Mouse (Mus musculus): ENCODE results near the gene Htr2c. TPM values are rescaled to one million over a fixed set of nuclear protein-coding genes. Genes with fewer than 3 reads are reported as not detected.

Htr2c gene
- total and polyA plus RNA-seq, 3 experiments: not detected

GRCm38 (mm10) chrX:147055730-147056129, 93.4 kb downstream of the Htr2c start:
- peak; percentile 72 for TF ChIP-seq RAD21 (IDR thresholded peaks at IDR 0.05; ENCODE audit: low read depth, low read length)
- TF ChIP-seq CTCF (IDR thresholded peaks at IDR 0.05 in 2 of 3, conservative IDR thresholded peaks at IDR 0.05 in 1 of 3; ENCODE audit: control insufficient read depth in 1 of 3, insufficient read depth in 1 of 3, low read depth in 2 of 3, low read length in 3 of 3, poor library complexity in 1 of 3, severe bottlenecking in 1 of 3): peak in 2 of 3 experiments; percentile 38 to 78; a peak in 4 of 6 replicates
- TF ChIP-seq POLR2A (IDR thresholded peaks at IDR 0.05; ENCODE audit: control insufficient read depth in 1 of 2, insufficient read depth in 1 of 2, low read depth in 1 of 2, low read length in 2 of 2, poor library complexity in 1 of 2): no peak
- no peak for TF ChIP-seq UBTF (IDR thresholded peaks at IDR 0.05; ENCODE audit: borderline replicate concordance, insufficient read depth, low read depth, low read length)
- no peak for TF ChIP-seq GATA1 (IDR thresholded peaks at IDR 0.05; ENCODE audit: low read depth, low read length)
- TF ChIP-seq ZC3H11A (IDR thresholded peaks at IDR 0.05; ENCODE audit: low read depth, low read length): 0 out of 2 replicates have a peak, but pooled peaks have one; percentile 53
- no peak for TF ChIP-seq HCFC1 (IDR thresholded peaks at IDR 0.05; ENCODE audit: low read depth, low read length)
- peak; percentile 75 for TF ChIP-seq SMC3 (IDR thresholded peaks at IDR 0.05; ENCODE audit: low read depth, low read length)
- no peak for TF ChIP-seq ETS1 (IDR thresholded peaks at IDR 0.05; ENCODE audit: low read depth, low read length)
- peak; percentile 72 for DNase-seq (ENCODE audit: low read depth, low spot score)
- Histone ChIP-seq H3K79me2 (ENCODE audit: control insufficient read depth, insufficient read depth, low read length, poor library complexity) (no peaks in the 10 kb centered on the region), H3K4me3 (ENCODE audit: control insufficient read depth in 1 of 2, insufficient read depth in 1 of 2, low read depth in 2 of 2, low read length in 2 of 2) (no peak overlapping the region), H3K4me1 (ENCODE audit: control insufficient read depth in 1 of 2, insufficient read depth in 2 of 2, low read length in 2 of 2) (no peaks in the 10 kb centered on the region), H3K9me3 (replicated peaks; ENCODE audit: insufficient read depth, low read length) (no peaks in the 10 kb centered on the region), H3K9ac (ENCODE audit: control insufficient read depth, low read depth, low read length, poor library complexity, severe bottlenecking) (no peak overlapping the region), H3K27ac (ENCODE audit: control insufficient read depth, low read depth, low read length) (no peak overlapping the region), H3K36me3 (ENCODE audit: control insufficient read depth in 1 of 2, insufficient read depth in 2 of 2, low read length in 2 of 2) (no peaks in the 10 kb centered on the region), H3K27me3 (ENCODE audit: control insufficient read depth in 1 of 2, insufficient read depth in 2 of 2, low read length in 2 of 2) (no peaks in the 10 kb centered on the region)

GRCm38 (mm10) chrX:147071622-147072021, 109.3 kb downstream of the Htr2c start:
- Histone ChIP-seq H3K79me2 (ENCODE audit: control insufficient read depth, insufficient read depth, low read length, poor library complexity) (no peaks in the 10 kb centered on the region), H3K4me3 (ENCODE audit: control insufficient read depth in 1 of 2, insufficient read depth in 1 of 2, low read depth in 2 of 2, low read length in 2 of 2) (no peak overlapping the region), H3K9ac (ENCODE audit: control insufficient read depth, low read depth, low read length, poor library complexity, severe bottlenecking) (no peak overlapping the region), H3K4me1 (ENCODE audit: control insufficient read depth in 1 of 2, insufficient read depth in 2 of 2, low read length in 2 of 2) (no peaks in the 10 kb centered on the region), H3K9me3 (replicated peaks; ENCODE audit: insufficient read depth, low read length) (no peaks in the 10 kb centered on the region), H3K27ac (ENCODE audit: control insufficient read depth, low read depth, low read length) (no peak overlapping the region), H3K36me3 (ENCODE audit: control insufficient read depth in 1 of 2, insufficient read depth in 2 of 2, low read length in 2 of 2) (no peaks in the 10 kb centered on the region), H3K27me3 (ENCODE audit: control insufficient read depth in 1 of 2, insufficient read depth in 2 of 2, low read length in 2 of 2) (no peaks in the 10 kb centered on the region)
- TF ChIP-seq RAD21 (IDR thresholded peaks at IDR 0.05; ENCODE audit: low read depth, low read length) (peak; percentile 59), CTCF (IDR thresholded peaks at IDR 0.05 in 2 of 3, conservative IDR thresholded peaks at IDR 0.05 in 1 of 3; ENCODE audit: control insufficient read depth in 1 of 3, insufficient read depth in 1 of 3, low read depth in 2 of 3, low read length in 3 of 3, poor library complexity in 1 of 3, severe bottlenecking in 1 of 3) (peak in 1 of 3 experiments; percentile 55; a peak in 3 of 6 replicates), SMC3 (IDR thresholded peaks at IDR 0.05; ENCODE audit: low read depth, low read length) (peak; percentile 47), ZNF384 (IDR thresholded peaks at IDR 0.05; ENCODE audit: low read depth, low read length) (no peak), POLR2A (IDR thresholded peaks at IDR 0.05; ENCODE audit: control insufficient read depth in 1 of 2, insufficient read depth in 1 of 2, low read depth in 1 of 2, low read length in 2 of 2, poor library complexity in 1 of 2) (no peak)
- DNase-seq (ENCODE audit: low read depth, low spot score): peak; percentile 49

- TF ChIP-seq MAX (IDR thresholded peaks at IDR 0.05; ENCODE audit: low read length): no peak
- TF ChIP-seq MAFK (IDR thresholded peaks at IDR 0.05; ENCODE audit: borderline replicate concordance, low read depth, low read length): no peak
- no peak for TF ChIP-seq HCFC1 (IDR thresholded peaks at IDR 0.05; ENCODE audit: low read depth, low read length)
- TF ChIP-seq E2F4 (IDR thresholded peaks at IDR 0.05; ENCODE audit: borderline replicate concordance, low read depth, low read length): no peak
- peak in 1 of 3 experiments; percentile 32; a peak in 2 of 6 replicates for TF ChIP-seq CTCF (IDR thresholded peaks at IDR 0.05 in 2 of 3, conservative IDR thresholded peaks at IDR 0.05 in 1 of 3; ENCODE audit: control insufficient read depth in 1 of 3, insufficient read depth in 1 of 3, low read depth in 2 of 3, low read length in 3 of 3, poor library complexity in 1 of 3, severe bottlenecking in 1 of 3)
- peak; percentile 29 for TF ChIP-seq SMC3 (IDR thresholded peaks at IDR 0.05; ENCODE audit: low read depth, low read length)
- no peak for TF ChIP-seq CHD1 (IDR thresholded peaks at IDR 0.05; ENCODE audit: low read depth, low read length)
- no peak for TF ChIP-seq GABPA (IDR thresholded peaks at IDR 0.05; ENCODE audit: low read depth, low read length)
- TF ChIP-seq RAD21 (IDR thresholded peaks at IDR 0.05; ENCODE audit: low read depth, low read length): peak; percentile 34
- no peak for TF ChIP-seq ETS1 (IDR thresholded peaks at IDR 0.05; ENCODE audit: low read depth, low read length)
- no peaks in the 10 kb centered on the region for H3K27me3 ChIP-seq (ENCODE audit: control insufficient read depth in 1 of 2, insufficient read depth in 2 of 2, low read length in 2 of 2)
- H3K79me2 ChIP-seq (ENCODE audit: control insufficient read depth, insufficient read depth, low read length, poor library complexity): no peaks in the 10 kb centered on the region
- peaks cover 0 to 3% of the 10 kb centered on the region in 2 experiments; a peak in 2 of 4 replicates for H3K36me3 ChIP-seq (ENCODE audit: control insufficient read depth in 1 of 2, insufficient read depth in 2 of 2, low read length in 2 of 2)
- H3K4me3 ChIP-seq (ENCODE audit: control insufficient read depth in 1 of 2, insufficient read depth in 1 of 2, low read depth in 2 of 2, low read length in 2 of 2): peak overlapping the region in 1 of 2 experiments; percentile 68; a peak in 2 of 4 replicates
- no peaks in the 10 kb centered on the region for H3K9me3 ChIP-seq (replicated peaks; ENCODE audit: insufficient read depth, low read length)
- no peak overlapping the region for H3K9ac ChIP-seq (ENCODE audit: control insufficient read depth, low read depth, low read length, poor library complexity, severe bottlenecking)
- no peak overlapping the region for H3K27ac ChIP-seq (ENCODE audit: control insufficient read depth, low read depth, low read length)
- H3K4me1 ChIP-seq (ENCODE audit: control insufficient read depth in 1 of 2, insufficient read depth in 2 of 2, low read length in 2 of 2): peaks cover 0 to 5% of the 10 kb centered on the region in 2 experiments; a peak in 2 of 4 replicates
- peak; percentile 25 for DNase-seq (ENCODE audit: low read depth, low spot score)
These were observed 156.8 kb downstream of the Htr2c start for GRCm38 (mm10) chrX:147119155-147119554.
